Mouse (Mus musculus) olfactory bulb, adult 2 months (tissue): Measurements from ENCODE around the gene Pou2af1.

ENCODE experiments used
- CTCF ChIP-seq: fragments of 200-500 bp; IDR thresholded peaks from 2 replicates; pipeline ENCODE4 v1.5.1; 2012; ENCODE audit warnings: low read depth, mild to moderate bottlenecking, low read length, moderate library complexity; ENCODE audit not compliant: insufficient read depth
- POLR2A ChIP-seq: fragments of 200-500 bp; IDR thresholded peaks from 2 replicates; pipeline ENCODE4 v1.6.1; 2012; ENCODE audit warnings: mild to moderate bottlenecking, low read depth, low read length, moderate library complexity; ENCODE audit not compliant: insufficient read depth

- TF ChIP-seq POLR2A (no peak), CTCF (no peak)
These were observed 55.3 kb downstream of the Pou2af1 start for GRCm38 (mm10) chr9:51268852-51269251.
